Mouse (Mus musculus): ENCODE measurements around the gene Phka1. TPM values are rescaled to one million over a fixed set of nuclear protein-coding genes. Genes with fewer than 3 reads are reported as not detected.
"Not testable (repeated sequence)": the region's sequence is repeated elsewhere in the genome, so short reads cannot be mapped to it uniquely, and the experiment has no call there.

Gene Phka1
- 10 to 100 TPM; 12.0 to 15.8 TPM for total RNA-seq (2021)
- long read RNA-seq, experiment 1, full-length matches to known transcripts = 2 of 5 reads
- long read RNA-seq, experiment 1, partial matches to known transcripts = 0 of 5 reads
- long read RNA-seq, experiment 1, other reads (novel, unspliced or antisense) = 3 of 5 reads
- long read RNA-seq, experiment 2, full-length matches to known transcripts = 6 of 7 reads
- long read RNA-seq, experiment 2, partial matches to known transcripts = 0 of 7 reads
- long read RNA-seq, experiment 2, other reads (novel, unspliced or antisense) = 1 of 7 reads

GRCm38 (mm10) chrX:102643823-102644572, at the start of gene Phka1:
Gene Phka1 (minus strand): TSS chrX:102644246.
- DNase-seq = peak; percentile 90

DNA sequence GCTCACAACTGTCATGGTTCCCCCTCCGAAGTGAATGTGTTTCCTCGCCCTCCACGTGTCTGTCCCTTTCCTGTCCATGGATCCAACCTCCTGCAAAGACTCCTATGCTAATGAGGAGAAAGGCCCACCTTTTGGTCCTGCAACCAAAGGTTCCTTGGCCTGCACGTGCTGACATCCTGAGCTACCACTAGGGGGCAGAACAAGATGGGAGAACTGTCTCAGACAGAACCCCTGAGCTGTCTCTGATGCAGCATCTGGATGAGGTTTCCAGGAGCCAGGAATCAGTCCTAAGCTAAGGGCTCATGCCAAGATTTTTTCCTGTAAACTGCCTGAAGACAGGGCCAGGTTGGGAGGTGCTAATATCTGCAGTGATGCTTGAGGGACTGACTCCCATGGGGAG, 45.2 kb upstream of the Phka1 start:
- peak; percentile 27 for DNase-seq

- not testable (repeated sequence) for DNase-seq
Measured at GRCm38 (mm10) chrX:102686872-102687271, 42.8 kb upstream of the Phka1 start, which contains the start of gene Gm3880. Gene Gm3880 (minus strand): TSS chrX:102686972.

DNA sequence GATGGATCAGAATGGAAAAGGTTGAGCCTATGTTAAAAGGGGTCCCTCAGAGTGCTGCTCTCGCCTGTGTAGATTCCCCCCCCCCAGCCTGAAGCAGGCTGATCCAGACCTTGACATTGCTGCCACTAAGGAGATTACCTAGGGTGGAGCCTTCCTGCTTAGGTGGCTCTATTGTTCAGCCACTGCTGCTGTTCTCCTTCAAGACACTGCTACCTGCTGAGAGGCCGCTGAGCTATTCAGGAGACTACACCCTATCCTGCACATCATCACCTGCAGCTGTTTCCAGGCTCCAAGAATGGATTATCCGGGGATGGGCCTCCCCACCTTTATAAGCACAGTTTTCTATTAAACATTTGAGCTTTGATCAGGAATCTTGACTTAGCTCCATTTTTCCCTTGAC, 40.7 kb upstream of the Phka1 start:
- DNase-seq = not testable (repeated sequence)

DNA sequence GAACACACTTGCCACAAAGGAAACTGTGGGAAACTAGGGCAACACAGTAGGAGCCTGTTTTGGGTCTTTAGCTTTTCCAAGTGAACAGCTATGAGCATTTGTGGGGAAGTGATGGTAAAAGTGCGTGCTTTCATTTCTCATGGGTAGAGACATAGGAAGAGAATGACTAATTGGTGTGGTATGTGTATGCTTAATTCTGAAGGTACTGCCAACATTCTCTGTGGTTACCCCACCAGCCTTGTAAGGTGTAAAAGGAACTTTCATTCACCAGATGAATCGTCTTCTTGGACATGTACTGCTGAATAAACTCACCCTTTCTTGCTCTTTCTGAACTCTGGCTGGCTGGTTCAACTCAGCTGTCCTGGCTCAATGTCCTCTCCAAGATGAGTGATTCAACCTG, 22.6 kb upstream of the Phka1 start:
- no peak for DNase-seq

GRCm38 (mm10) chrX:102660712-102661111, 16.7 kb upstream of the Phka1 start:
- DNase-seq = peak; percentile 34

GRCm38 (mm10) chrX:102645691-102646090, 1.6 kb upstream of the Phka1 start:
- no peak for DNase-seq

DNA sequence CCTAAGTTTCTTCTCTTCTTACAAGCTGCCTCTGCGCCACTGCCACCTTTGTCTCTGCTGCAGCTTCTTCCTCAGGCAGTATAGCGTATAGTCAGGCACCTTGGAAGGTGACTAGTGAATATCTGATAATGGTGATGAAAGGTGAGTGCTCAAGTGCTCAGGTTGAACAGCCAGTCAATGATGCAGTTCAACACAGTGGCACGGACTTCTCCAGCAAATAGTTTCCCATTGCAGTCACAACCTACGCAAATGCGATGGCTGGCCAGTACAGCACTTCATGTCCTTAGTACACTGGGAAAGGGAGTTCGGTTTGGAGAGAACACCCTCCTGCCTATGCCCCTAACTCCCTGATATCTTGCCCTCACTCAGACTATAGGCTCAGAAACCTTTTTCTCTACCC, 1.1 kb upstream of the Phka1 start:
- no peak for DNase-seq

DNA sequence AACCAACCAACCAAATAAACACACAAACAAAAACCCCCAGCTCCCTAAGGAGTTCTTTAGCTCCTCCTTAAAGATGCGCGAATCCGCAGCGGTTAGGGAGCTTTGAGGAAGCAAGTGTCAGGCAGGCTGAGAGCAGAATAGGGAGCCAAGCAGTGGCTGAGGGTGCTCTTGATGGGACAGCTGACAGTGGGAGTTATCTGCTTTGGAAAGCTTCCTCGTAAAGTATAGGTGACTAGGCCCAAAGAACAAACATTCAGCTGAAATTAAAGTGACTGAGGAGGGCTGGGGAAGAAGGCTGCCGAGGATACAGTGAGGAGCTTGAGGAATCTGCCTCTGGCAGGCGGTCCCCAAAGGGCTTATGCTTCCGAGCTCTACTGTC, 516 bp upstream of the Phka1 start:
- DNase-seq = peak; percentile 24

DNA sequence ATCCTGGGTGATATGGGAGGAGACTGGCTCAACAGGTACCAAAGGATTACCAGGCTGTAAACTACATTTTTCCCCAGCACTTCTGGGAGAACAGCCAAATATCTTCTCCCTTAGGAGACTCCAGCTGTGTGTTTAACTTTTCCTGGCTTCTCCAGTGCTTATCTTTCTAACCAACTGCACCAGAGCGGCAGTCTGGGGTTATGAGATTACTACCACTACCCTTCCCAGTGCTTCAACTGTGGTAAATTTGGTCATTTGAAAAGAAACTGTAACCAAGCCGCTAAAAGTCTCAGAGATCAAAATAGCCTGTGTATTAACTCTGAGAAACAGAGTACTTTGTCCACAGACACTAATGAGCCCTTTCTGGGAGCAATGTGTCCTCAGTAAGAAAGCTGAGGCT, 42.8 kb downstream of the Phka1 start:
- peak; percentile 3 for DNase-seq

DNA sequence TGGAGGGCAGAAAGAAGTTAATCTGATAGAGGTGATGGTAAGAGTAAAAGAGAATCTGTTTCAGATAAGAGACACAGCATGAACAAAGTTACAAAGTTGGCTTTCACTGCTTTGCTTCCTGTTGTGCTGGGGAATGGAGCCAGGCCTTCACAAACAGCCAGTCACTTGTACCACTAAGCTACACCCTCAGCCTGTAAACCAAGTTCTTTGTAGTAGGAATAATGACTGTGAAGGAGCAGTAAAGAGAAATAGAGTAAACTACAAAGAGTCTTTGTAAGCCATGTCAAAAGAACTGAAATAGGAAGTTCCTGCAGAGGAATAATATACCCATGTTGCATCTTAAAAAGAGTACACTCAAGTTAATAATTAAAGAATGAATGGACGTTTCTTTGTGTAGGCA, 55.5 kb downstream of the Phka1 start:
- no peak for DNase-seq

DNA sequence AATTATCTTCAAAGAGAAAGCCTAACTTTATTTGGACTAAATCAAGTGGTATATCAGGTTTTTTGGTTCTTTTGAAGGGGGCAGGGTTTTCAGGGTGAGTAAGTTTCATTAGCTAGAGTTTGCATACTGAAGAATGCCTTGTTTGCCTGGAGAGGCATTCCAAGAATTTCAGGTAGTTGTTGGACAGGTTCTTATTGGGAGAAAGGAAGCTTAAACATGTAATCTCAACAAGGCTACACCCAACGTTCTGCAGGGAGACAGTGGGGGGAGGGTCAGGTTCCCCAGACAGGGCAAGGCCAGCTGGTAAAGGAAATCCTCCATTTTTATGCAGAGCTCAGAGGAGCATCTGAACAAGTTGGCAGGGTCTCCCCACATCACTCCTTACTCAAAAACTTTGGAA, 72.9 kb downstream of the Phka1 start:
- DNase-seq = no peak

DNA sequence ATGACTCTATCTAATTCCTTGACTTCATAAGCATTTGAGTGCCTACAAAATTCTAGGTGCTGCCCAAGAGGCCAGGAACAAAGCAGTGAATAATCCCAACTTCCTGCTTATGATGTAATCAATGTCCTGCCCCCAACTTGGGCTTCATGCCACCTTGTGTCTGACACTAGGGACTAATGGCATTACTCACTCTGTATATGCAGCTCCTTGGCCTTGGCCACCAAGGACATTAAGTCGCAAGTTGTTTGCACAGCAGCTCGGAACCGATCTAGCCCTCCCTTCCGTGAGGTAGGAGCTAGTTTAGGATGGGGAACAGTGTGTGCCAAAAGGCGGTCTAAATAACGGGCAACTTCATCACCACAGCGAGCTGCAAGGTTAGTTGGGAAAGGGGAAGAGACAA, 87.1 kb downstream of the Phka1 start:
- peak; percentile 27 for DNase-seq

GRCm38 (mm10) chrX:102509205-102509604, 134.8 kb downstream of the Phka1 start:
- no peak for DNase-seq

- peak; percentile 56 for DNase-seq
Measured at GRCm38 (mm10) chrX:102504644-102505481, 139.2 kb downstream of the Phka1 start, which contains the start of gene Hdac8. Gene Hdac8 (minus strand): TSS chrX:102505359.

DNA sequence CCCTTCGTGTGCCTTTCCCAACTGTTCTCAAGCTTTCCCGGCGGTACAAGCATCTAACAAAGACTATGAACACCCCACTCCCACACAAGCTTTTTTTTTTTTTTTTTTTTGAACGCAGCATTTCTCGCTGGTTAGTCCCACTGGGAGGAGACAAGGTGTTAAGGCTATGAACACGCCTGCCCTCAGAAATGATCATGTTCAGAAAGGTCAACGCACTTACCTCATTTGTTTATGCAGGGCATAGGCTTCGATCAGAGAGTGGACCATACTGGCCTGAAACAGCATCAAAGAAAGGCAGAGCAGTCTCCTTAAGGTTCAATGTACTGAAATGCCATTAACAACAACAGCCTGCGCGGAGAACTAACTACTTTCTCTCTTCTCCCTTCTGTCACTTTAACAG, 139.9 kb downstream of the Phka1 start:
- DNase-seq = no peak

GRCm38 (mm10) chrX:102493992-102494730, 149.9 kb downstream of the Phka1 start:
- peak; percentile 7 for DNase-seq

DNA sequence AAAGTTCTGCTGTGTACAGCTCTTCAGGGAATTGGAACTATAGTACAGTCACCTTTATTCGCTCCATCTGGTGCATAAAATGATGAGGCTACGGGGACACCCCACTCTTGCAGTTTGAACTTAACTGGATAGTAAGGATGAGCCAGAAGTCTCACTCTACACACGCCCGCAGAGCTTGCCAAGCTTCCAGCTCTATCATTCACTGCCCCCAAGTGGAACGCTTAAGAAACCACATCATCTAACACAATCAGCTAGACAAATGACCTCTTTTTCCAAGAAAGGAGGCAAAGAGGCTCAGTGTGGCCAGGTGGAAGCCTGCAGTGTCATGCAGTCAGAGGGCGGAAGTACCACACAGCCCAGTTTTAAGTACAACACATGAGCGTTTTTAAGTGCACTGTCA, 158.5 kb downstream of the Phka1 start:
- DNase-seq = no peak

- DNase-seq = peak; percentile 28
Measured at GRCm38 (mm10) chrX:102479665-102480064, 164.4 kb downstream of the Phka1 start.

- DNase-seq = peak; percentile 19
Measured at GRCm38 (mm10) chrX:102478965-102479364, 165.1 kb downstream of the Phka1 start.

DNA sequence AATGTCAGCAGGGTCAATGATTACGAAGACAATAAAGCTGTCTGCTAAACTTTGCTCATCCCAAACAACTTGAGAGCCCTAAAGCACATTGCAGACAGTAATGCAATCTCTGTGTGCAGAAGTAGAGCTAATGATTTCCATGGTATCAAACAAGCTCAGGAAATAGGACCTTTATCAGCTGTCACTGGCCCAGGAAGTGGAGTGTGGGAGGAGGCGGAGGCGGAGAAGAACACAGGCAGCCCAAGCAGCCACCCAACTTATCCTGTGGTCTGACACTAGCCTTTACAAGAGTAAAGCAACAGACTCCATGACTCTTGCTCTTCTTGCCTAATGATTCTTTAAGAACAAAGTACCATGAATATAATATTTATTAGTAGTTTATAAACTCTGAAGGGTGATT, 165.6 kb downstream of the Phka1 start:
- DNase-seq = no peak

DNA sequence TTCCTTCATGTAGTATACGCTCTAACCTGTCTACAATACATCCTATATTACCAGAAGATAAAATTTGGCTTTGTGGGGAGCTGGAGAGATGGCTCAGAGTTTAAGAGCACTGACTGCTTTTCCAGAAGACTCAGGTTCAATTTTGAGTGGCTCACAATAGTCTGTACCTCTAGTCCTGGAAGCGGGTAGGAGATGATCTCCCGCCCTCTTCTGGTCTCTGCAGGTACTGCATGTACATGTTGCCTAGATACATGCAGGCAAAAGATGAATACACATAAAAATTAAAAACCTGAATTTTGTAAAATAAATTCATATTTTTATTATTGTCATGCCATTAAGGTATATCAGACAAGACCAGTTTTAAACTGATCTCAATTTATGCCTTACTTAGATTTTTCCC, 167.3 kb downstream of the Phka1 start:
- peak; percentile 78 for DNase-seq
